Mouse (Mus musculus) kidney, embryonic 16.5 days (tissue): Measurements from ENCODE around the gene Stpg3. TPM values are rescaled to one million over a fixed set of nuclear protein-coding genes. Genes with fewer than 3 reads are reported as not detected.

Source experiments
- ATAC-seq: fragments of 200-750 bp; cut with Nextera tagmentation; 2 replicates; pipeline ENCODE4 v1.8.0; 2017; ENCODE audit warnings: moderate TSS enrichment; ENCODE audit not compliant: low FRiP score, low TSS enrichment
- H3K27ac ChIP-seq: fragments of 300-500 bp; sonication (generic); 2 replicates; pipeline ENCODE4 v1.5.1; 2014; ENCODE audit warnings: low read length
- H3K27me3 ChIP-seq: fragments of 300-500 bp; sonication (generic); 2 replicates; pipeline ENCODE4 v1.6.1; 2014; ENCODE audit warnings: low read length, control low read depth, mixed read lengths; ENCODE audit not compliant: insufficient read depth
- H3K36me3 ChIP-seq: fragments of 300-500 bp; sonication (generic); 2 replicates; pipeline ENCODE4 v1.6.1; 2014; ENCODE audit warnings: low read length, control low read depth, mixed read lengths; ENCODE audit not compliant: insufficient read depth
- H3K4me1 ChIP-seq: fragments of 300-500 bp; sonication (generic); 2 replicates; pipeline ENCODE4 v1.6.1; 2014; ENCODE audit warnings: low read length, control low read depth, mixed read lengths; ENCODE audit not compliant: insufficient read depth
- H3K4me2 ChIP-seq: fragments of 300-500 bp; sonication (generic); replicated peaks from 2 replicates; pipeline ENCODE4 v1.6.1; 2014; ENCODE audit warnings: low read depth, low read length
- H3K4me3 ChIP-seq: fragments of 300-500 bp; sonication (generic); 2 replicates; pipeline ENCODE4 v1.5.1; 2014; ENCODE audit warnings: mild to moderate bottlenecking, low read length
- H3K9ac ChIP-seq: fragments of 300-500 bp; sonication (generic); replicated peaks from 2 replicates; pipeline ENCODE4 v1.6.1; 2014; ENCODE audit warnings: low read length
- H3K9me3 ChIP-seq: fragments of 300-500 bp; sonication (generic); 2 replicates; pipeline ENCODE4 v1.6.1; 2016; ENCODE audit warnings: low read length, control low read depth
- WGBS: fragments of 180-500 bp; shearing (Covaris S2); extraction: QIAGEN DNeasy Blood & Tissue Kit; methylation state at CpG from one replicate; pipeline ENCODE4 v1.1.7; 2014; 5-methylcytosine and 5-hydroxymethylcytosine counted together
- polyA plus RNA-seq: library from polyadenylated mRNA; unstranded; fragments of >200 nt; fragmentation: Nextera tagmentation; extraction: Ambion mirVana; gene quantifications from 2 replicates; pipeline ENCODE4 v1.2.1, GENCODE M21; 2015

The Stpg3 gene
- polyA plus RNA-seq, 1 experiment from 2014 or later = 0.82 TPM

DNA sequence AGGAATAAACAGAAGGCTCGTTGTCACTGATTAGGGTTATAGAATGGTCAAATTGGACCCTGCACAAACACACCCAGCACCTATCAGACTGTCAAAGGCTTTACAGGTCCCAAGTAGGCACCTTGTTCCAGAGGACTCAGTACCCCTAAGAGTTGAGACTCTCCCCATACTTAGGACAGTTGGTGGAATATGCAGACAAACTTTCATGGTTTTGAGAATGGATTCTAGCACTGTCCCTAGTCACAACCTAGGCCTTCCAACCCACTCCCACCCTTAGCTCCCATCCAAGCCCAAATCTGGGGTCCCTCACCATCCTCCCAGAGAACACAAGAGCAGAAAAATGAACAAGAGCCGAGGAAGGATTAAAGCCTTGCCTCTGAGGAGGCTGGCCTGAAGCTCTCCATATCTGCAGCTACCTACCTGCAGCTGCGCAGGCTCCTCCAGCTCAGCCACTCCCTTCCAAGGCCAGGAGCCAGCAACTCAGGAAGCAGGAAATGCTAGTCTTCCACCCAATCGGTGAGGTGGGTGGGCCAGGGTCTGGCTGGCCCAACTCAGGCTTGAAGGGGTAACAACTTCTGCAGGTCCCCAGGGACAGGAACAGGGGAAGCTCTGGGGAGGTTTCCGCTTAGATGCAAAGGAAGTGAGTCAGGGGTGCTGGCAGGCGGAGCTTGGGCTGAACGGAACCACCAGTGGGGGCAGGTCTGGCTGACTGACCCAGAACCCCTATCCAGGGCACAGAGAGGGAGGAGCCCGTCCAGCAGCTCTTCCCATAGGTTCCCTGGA lies 18.1 kb downstream of the Stpg3 start, which contains the start of gene Tor4a:
Gene Tor4a (minus strand): TSS at position 715 of the 783 bp plus-strand sequence.
- peaks cover 12% of the 10 kb centered on the region for H3K27me3 ChIP-seq
- 7% methylated on average over 8 of the region's 8 CpGs for WGBS
- ATAC-seq = peak; percentile 79
- H3K9ac ChIP-seq = peak within 1 kb of the TSS; percentile 58
- H3K27ac ChIP-seq = peak within 1 kb of the TSS; percentile 88
- peaks cover 40% of the 10 kb centered on the region for H3K4me1 ChIP-seq
- H3K4me3 ChIP-seq = peak within 1 kb of the TSS; percentile 48
- peak within 1 kb of the TSS; percentile 70 for H3K4me2 ChIP-seq
- no peaks in the 10 kb centered on the region for H3K9me3 ChIP-seq
- H3K36me3 ChIP-seq = peaks cover 25% of the 10 kb centered on the region

DNA sequence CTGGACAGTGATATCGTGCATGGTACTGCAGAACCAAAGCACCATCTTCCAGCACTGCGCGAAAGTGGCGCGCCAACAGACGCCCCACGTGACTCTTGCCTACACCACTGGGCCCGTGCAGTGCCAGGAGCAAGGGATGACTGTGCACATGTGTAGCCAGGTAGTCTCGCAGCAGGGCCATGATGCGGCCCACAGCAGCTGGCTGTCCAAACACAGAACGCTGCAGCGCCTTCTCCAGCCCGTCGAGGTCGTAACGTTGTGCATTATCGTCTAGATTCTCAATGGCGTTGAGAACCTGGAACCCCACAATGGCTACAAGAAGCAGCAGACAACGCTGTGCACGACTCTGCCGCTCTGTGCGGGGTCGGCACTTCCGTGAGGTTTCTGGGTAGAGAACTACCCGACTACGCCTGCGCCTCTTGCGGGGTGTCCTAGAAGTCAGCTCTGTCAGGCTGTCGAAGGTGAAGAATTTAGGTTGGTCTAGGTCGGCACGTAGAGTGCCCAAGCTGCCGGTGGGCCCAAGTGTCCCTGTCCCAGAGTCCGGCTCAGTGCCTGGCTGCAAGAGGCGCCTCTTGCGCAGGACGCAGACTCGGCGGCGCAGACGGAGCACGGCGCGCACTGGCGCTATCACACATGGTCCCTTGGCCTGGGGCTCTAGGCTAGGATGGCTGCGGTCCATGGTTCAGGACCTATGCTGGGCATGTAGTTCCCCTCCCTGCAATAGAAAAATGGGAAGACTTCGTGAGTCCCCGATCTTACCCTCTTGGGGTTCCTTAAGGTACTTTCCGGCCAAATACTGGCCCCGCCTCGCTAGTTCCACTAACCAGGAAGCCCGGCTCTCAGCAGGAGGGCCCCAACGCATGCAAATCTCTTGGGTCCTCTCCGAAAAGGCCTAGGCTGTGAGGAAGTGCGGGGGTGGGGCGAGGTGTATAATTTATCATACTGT lies 19.0 kb downstream of the Stpg3 start:
- Histone ChIP-seq H3K4me1 (peaks cover 40% of the 10 kb centered on the region), H3K27me3 (peaks cover 12% of the 10 kb centered on the region), H3K4me2 (peak overlapping the region; percentile 70), H3K9ac (peak overlapping the region; percentile 58), H3K27ac (peak overlapping the region; percentile 88), H3K9me3 (no peaks in the 10 kb centered on the region), H3K36me3 (peaks cover 17% of the 10 kb centered on the region), H3K4me3 (peak overlapping the region; percentile 48)
- peak; percentile 43; the same call in 1 of the 2 replicates for ATAC-seq
- WGBS = 20% methylated on average over 55 of the region's 55 CpGs

GRCm38 (mm10) chr2:25194486-25195171 lies 19.8 kb downstream of the Stpg3 start:
- Histone ChIP-seq H3K4me3 (peak overlapping the region; percentile 48), H3K4me2 (peak overlapping the region; percentile 70), H3K4me1 (peaks cover 40% of the 10 kb centered on the region), H3K27ac (0 out of 2 replicates have a peak overlapping the region, but pooled peaks have one; percentile 56), H3K9ac (peak overlapping the region; percentile 58), H3K9me3 (no peaks in the 10 kb centered on the region), H3K27me3 (peaks cover 12% of the 10 kb centered on the region), H3K36me3 (peaks cover 8% of the 10 kb centered on the region)
- no peak for ATAC-seq
- WGBS = 79% methylated on average over 17 of the region's 17 CpGs

- Histone ChIP-seq H3K9me3 (no peaks in the 10 kb centered on the region), H3K27ac (peak overlapping the region; percentile 56), H3K4me2 (peak overlapping the region; percentile 70; the same call in 1 of the 2 replicates), H3K36me3 (peaks cover 3% of the 10 kb centered on the region; the same call in 1 of the 2 replicates), H3K4me1 (peaks cover 38% of the 10 kb centered on the region), H3K4me3 (no peak overlapping the region), H3K27me3 (peaks cover 12% of the 10 kb centered on the region), H3K9ac (peak overlapping the region; percentile 44; the same call in 1 of the 2 replicates)
- no peak for ATAC-seq
- WGBS = 72% methylated on average over 5 of the region's 5 CpGs
Measured at GRCm38 (mm10) chr2:25194006-25194405, 20.4 kb downstream of the Stpg3 start.

DNA sequence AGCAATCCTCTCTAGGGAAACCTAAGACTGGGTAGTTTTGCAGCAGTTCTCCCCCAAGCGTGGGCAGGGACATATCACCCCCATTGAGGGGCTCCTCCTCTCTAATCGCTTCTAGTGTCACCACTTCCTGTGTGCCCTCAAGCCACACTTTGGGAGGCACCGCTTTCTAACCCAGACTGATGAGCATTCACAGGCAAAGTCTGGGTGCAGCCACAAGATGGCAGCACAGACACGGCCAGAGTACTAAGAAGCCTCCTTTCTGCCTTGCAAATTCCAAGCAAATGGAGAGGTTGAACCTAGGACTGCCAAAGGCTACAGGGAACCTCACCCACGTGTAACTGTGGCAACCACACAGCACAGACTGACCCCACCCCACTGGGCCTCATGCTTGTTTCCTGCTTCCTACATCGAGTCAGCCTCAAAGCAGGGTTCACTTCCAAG lies 21.1 kb downstream of the Stpg3 start:
- no peak overlapping the region for H3K4me3 ChIP-seq
- H3K27ac ChIP-seq = peak overlapping the region; percentile 56
- no peaks in the 10 kb centered on the region for H3K36me3 ChIP-seq
- H3K9ac ChIP-seq = peak overlapping the region; percentile 42; the same call in 1 of the 2 replicates
- peak overlapping the region; percentile 70 for H3K4me2 ChIP-seq
- WGBS = 0% methylated on average over 6 of the region's 6 CpGs
- ATAC-seq = peak; percentile 81
- H3K27me3 ChIP-seq = peaks cover 12% of the 10 kb centered on the region
- H3K9me3 ChIP-seq = no peaks in the 10 kb centered on the region
- H3K4me1 ChIP-seq = peaks cover 36% of the 10 kb centered on the region

GRCm38 (mm10) chr2:25187841-25188240 lies 26.6 kb downstream of the Stpg3 start:
- 82% methylated on average over 6 of the region's 6 CpGs for WGBS
- no peak overlapping the region for H3K9ac ChIP-seq
- no peak overlapping the region for H3K4me2 ChIP-seq
- peaks cover 11% of the 10 kb centered on the region; the same call in 1 of the 2 replicates for H3K27me3 ChIP-seq
- ATAC-seq = no peak
- no peak overlapping the region for H3K4me3 ChIP-seq
- peaks cover 2% of the 10 kb centered on the region; the same call in 1 of the 2 replicates for H3K36me3 ChIP-seq
- H3K9me3 ChIP-seq = no peaks in the 10 kb centered on the region
- no peak overlapping the region for H3K27ac ChIP-seq
- peaks cover 26% of the 10 kb centered on the region for H3K4me1 ChIP-seq

GRCm38 (mm10) chr2:25186575-25186930 lies 27.9 kb downstream of the Stpg3 start:
- Histone ChIP-seq H3K4me3 (peak overlapping the region; percentile 56), H3K9ac (peak overlapping the region; percentile 70; the same call in 1 of the 2 replicates), H3K36me3 (peaks cover 2% of the 10 kb centered on the region; the same call in 1 of the 2 replicates), H3K27ac (no peak overlapping the region), H3K4me2 (peak overlapping the region; percentile 82), H3K4me1 (peaks cover 33% of the 10 kb centered on the region), H3K27me3 (peaks cover 17% of the 10 kb centered on the region; the same call in 1 of the 2 replicates), H3K9me3 (no peaks in the 10 kb centered on the region)
- 38% methylated on average over 5 of the region's 5 CpGs for WGBS
- no peak; the same call in 1 of the 2 replicates for ATAC-seq

DNA sequence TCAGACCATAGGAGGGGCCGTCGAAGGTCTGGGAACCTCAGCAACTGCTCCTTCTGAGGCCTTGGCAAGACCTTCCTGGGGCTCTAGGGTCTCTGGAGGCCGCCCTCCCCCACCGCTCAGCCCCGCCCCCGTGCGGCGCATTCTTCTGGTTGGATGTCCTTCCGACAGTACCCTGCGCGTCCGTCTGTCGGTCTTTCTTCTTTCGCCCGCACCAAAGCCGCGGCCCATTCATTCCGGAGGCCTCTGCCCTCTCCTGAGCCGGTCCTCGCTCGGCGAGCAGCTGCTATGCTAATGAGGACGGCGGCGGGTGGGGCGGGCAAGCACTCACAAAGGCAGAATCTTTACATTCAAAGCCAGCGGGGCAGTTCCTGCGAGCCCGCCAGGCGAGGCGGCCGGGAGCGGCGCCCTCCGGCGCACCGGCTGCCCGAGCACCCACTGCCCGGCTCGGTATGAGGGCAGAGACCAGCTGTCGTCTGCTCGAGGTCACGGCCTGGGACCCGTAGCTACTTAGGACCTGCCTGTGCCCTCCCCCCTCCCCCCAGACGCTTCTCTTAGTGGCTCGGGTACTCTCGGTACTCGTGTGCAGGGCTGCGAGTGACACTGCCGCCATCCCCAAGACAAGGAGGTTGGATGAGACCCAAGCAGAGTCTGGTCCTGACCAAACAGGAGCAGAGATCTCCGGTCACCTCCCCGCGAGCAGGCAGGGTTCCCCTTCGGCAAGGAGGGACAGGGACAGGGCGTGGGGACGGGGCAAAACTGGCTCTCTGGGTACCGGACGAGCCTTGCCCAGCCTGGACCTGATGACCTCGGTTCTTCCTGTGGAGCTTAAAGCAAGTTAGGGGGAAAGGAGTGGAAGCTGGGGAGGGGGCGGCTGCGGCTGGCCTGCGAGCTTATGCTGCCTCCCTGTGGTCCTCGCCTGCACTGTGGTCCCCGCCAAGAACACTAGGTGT lies 28.5 kb downstream of the Stpg3 start:
- Histone ChIP-seq H3K4me3 (peak overlapping the region; percentile 56), H3K4me2 (peak overlapping the region; percentile 82), H3K27ac (peak overlapping the region; percentile 81), H3K9ac (peak overlapping the region; percentile 70), H3K9me3 (no peaks in the 10 kb centered on the region), H3K36me3 (peaks cover 2% of the 10 kb centered on the region; the same call in 1 of the 2 replicates), H3K27me3 (peaks cover 23% of the 10 kb centered on the region), H3K4me1 (peaks cover 38% of the 10 kb centered on the region)
- WGBS = under 1% methylated on average over 60 of the region's 64 CpGs
- peak; percentile 69 for ATAC-seq
